8 mouse cellular contexts compared by ENCODE assay signal in the genomic region with DNA sequence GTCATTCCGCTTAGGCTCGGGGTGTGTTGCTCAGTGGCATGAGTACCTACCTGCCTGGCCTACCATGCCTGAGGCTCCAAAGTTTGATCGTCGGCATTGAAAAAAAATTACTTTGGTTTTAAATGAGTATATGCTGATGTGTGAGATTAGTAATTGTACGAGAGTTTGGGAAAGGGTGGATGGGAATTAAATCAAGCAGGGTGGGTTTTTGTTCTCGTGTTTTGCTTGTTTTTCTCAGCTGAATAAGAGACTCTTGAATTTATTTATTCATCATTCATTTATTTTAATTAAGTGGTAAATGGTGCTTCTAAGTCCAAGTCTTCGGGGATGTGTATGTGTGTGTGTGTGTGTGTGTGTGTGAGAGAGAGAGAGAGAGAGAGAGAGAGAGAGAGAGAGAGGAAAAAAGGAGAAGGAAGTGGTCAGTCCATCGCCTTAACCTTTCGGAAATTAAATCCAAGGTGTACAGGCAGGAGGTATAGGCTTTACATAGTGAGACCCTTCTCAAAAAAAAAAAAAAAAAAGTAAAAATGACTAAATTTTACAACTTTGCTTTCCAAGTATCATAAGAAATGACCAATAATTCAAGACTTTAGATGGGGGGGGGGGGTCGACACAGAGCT. TPM values are rescaled to one million over a fixed set of nuclear protein-coding genes. Genes with fewer than 3 reads are reported as not detected.
DNase-seq lines count a peak whose midpoint lies in the region; ATAC-seq and TF ChIP-seq lines count a peak whose summit lies in the region.

No protein-coding gene starts in this region.

- H3K4me1 ChIP-seq in heart, embryonic 11.5 days (ENCODE audit: control insufficient read depth, insufficient read depth, low read length): peaks cover 7% of the 10 kb centered on the region
- no peaks in the 10 kb centered on the region for H3K4me1 ChIP-seq in ES-Bruce4 (ENCODE audit: control insufficient read depth, insufficient read depth, low read length)
- H3K4me1 ChIP-seq in hindbrain, embryonic 11.5 days (replicated peaks; ENCODE audit: control insufficient read depth, insufficient read depth, low read length): 0 out of 2 replicates have a peak, but pooled peaks cover 2% of the 10 kb centered on the region

- 15% methylated on average over 10 of the region's 10 CpGs for WGBS in heart, embryonic 11.5 days (ENCODE audit: insufficient replicate concordance)
- WGBS in hindbrain, embryonic 11.5 days: 18% methylated on average over 10 of the region's 10 CpGs

- peak overlapping the region; percentile 98 for H3K9ac ChIP-seq in heart, embryonic 11.5 days (ENCODE audit: low read depth, low read length)
- peak overlapping the region; percentile 97 for H3K9ac ChIP-seq in ES-Bruce4 (ENCODE audit: low read depth, poor library complexity, severe bottlenecking)
- peak overlapping the region; percentile 81; the same call in 1 of the 2 replicates for H3K9ac ChIP-seq in hindbrain, embryonic 11.5 days (ENCODE audit: low read depth, low read length)

- H3K9me3 ChIP-seq in heart, embryonic 11.5 days (replicated peaks; ENCODE audit: control insufficient read depth, low read length): no peaks in the 10 kb centered on the region
- H3K9me3 ChIP-seq in ES-Bruce4 (replicated peaks; ENCODE audit: control insufficient read depth, insufficient read depth, low read length, poor library complexity, severe bottlenecking): no peaks in the 10 kb centered on the region
- H3K9me3 ChIP-seq in hindbrain, embryonic 11.5 days (ENCODE audit: control insufficient read depth, low read length): no peaks in the 10 kb centered on the region

- TF ChIP-seq POLR2A in ES-Bruce4 (IDR thresholded peaks at IDR 0.05; ENCODE audit: insufficient read depth, low read length): no peak

- H3K27ac ChIP-seq in heart, embryonic 11.5 days (ENCODE audit: low read depth, low read length): no peak overlapping the region
- H3K27ac ChIP-seq in ES-Bruce4 (ENCODE audit: insufficient read depth, low read length): no peak overlapping the region
- H3K27ac ChIP-seq in hindbrain, embryonic 11.5 days (ENCODE audit: low read depth, low read length): no peak overlapping the region

- DNase-seq in heart, postnatal 4 days: no peak
- DNase-seq in hindbrain, embryonic 11.5 days (ENCODE audit: low spot score): no peak
- DNase-seq in kidney, postnatal 10 days: no peak
- DNase-seq in layer of hippocampus, adult 11-12 months (ENCODE audit: low spot score): no peak

- peak overlapping the region; percentile 89 for H3K4me2 ChIP-seq in heart, embryonic 11.5 days
- peak overlapping the region; percentile 93 for H3K4me2 ChIP-seq in hindbrain, embryonic 11.5 days (replicated peaks; ENCODE audit: low read depth, low read length)

- H3K36me3 ChIP-seq in heart, embryonic 11.5 days (ENCODE audit: control insufficient read depth, insufficient read depth, low read length): no peaks in the 10 kb centered on the region
- H3K36me3 ChIP-seq in ES-Bruce4 (ENCODE audit: control insufficient read depth, insufficient read depth, low read length, poor library complexity, severe bottlenecking): no peaks in the 10 kb centered on the region
- H3K36me3 ChIP-seq in hindbrain, embryonic 11.5 days (ENCODE audit: control insufficient read depth, insufficient read depth, low read length): no peaks in the 10 kb centered on the region

- TF ChIP-seq CTCF in ES-Bruce4 (IDR thresholded peaks at IDR 0.05; ENCODE audit: low read depth, low read length): no peak

- TF ChIP-seq EP300 in ES-Bruce4 (IDR thresholded peaks at IDR 0.05; ENCODE audit: insufficient read depth, low read depth, low read length): no peak

- no peaks in the 10 kb centered on the region for H3K27me3 ChIP-seq in heart, embryonic 11.5 days (ENCODE audit: control insufficient read depth, insufficient read depth, low read length)
- H3K27me3 ChIP-seq in ES-Bruce4 (ENCODE audit: control insufficient read depth, insufficient read depth, low read length, poor library complexity, severe bottlenecking): no peaks in the 10 kb centered on the region
- no peaks in the 10 kb centered on the region for H3K27me3 ChIP-seq in hindbrain, embryonic 11.5 days (ENCODE audit: control insufficient read depth, insufficient read depth, low read length)

- H3K4me3 ChIP-seq in heart, embryonic 11.5 days (ENCODE audit: low read depth, low read length): peak overlapping the region; percentile 97
- H3K4me3 ChIP-seq in ES-Bruce4 (ENCODE audit: low read depth, low read length): peak overlapping the region; percentile 72
- H3K4me3 ChIP-seq in hindbrain, embryonic 11.5 days (ENCODE audit: low read depth, low read length): peak overlapping the region; percentile 92

- no peak for ATAC-seq in heart, embryonic 11.5 days (replicated peaks; ENCODE audit: insufficient number of reproducible peaks, low FRiP score, low TSS enrichment)
- no peak for ATAC-seq in hindbrain, embryonic 11.5 days (ENCODE audit: low FRiP score)
- ATAC-seq in megakaryocyte, adult 5-6 weeks (ENCODE audit: poor library complexity, severe bottlenecking): 0 out of 2 replicates have a peak, but pooled peaks have one; percentile 4
- ATAC-seq in activated CD4-positive, CD25-positive, alpha-beta regulatory T cell, adult 4 months: no peak

RNA-seq across cellular contexts. Expression of gene Slc16a1, which starts 1.4 kb away (rescaled TPM):
- 76.4 and 84.3 TPM in 2 replicates for polyA plus RNA-seq in heart, embryonic 11.5 days (2014; fragmentation: Nextera tagmentation; extraction: Ambion mirVana)
- 100 to 1,000 TPM; 178 to 191 TPM for total RNA-seq in heart, postnatal 4 days (2021)
- 78.7 and 87.2 TPM in 2 replicates for polyA plus RNA-seq in ES-Bruce4 (2011; ENCODE audit: insufficient read depth, insufficient read length, low read depth, missing spikeins)
- polyA plus RNA-seq in hindbrain, embryonic 11.5 days (2014; fragmentation: Nextera tagmentation; extraction: Ambion mirVana): 31.7 and 33.4 TPM in 2 replicates
- total RNA-seq in megakaryocyte, adult 5-6 weeks (2015): 7.3 and 9.2 TPM in 2 replicates
- 10.6 and 12.7 TPM in 2 replicates for total RNA-seq in megakaryocyte, adult 5-6 weeks (2017)
- polyA plus RNA-seq in activated CD4-positive, CD25-positive, alpha-beta regulatory T cell, adult 4 months (2017; shearing (Covaris generic)): 10 to 100 TPM in 1 of 2 experiments, 1 to 10 TPM in 1; 6.7 to 11.2 TPM
